Mouse (Mus musculus): ENCODE data around the gene Rnf43.

Gene Rnf43

DNA sequence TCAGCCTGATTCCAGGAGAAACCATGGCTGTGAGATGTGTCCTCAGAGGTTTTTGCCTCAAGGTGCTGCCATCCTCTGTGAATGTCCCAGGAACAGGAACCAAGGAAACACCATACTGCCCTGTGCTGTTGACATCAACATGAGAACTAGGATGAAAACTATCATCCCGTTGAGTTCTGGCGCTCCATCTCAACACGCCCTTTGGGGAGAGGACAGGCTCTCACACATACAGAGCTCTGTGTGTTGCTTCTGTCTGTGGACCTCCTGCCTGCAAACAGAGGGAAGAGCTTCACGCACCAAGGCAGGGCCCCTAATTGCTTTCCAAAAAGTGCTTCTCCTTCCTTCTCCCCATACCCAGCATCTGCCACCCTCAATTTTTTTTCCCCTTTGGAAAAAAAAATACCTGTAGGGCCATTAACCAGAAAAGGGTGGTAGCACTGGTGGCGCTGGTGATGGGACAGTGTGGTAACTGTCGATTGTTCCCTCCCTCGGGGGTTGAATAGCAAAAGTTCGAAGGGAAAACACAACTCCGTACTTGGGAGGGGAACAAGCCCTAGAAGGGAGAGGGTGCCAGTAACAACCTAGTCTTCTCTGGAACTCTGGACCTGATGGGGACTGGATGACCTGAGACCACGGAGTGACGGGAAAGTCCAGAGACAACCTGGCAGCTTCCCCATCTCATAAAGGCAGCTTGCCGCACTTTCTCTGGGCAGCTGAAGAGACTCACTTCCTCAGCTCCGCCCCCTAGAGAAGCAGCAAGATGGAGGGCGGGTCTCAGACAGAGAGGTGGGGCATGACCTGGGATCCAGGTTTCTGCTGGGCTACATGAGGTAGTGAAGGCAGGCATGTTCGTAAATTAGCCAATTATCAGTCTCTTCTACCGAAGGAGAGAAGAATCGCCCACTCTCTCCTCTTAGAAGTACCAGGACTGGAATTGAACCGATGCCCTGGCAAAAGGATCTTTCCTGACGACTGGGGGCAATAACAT lies 85.9 kb downstream of the Rnf43 start:
- DNase-seq, result no peak

DNA sequence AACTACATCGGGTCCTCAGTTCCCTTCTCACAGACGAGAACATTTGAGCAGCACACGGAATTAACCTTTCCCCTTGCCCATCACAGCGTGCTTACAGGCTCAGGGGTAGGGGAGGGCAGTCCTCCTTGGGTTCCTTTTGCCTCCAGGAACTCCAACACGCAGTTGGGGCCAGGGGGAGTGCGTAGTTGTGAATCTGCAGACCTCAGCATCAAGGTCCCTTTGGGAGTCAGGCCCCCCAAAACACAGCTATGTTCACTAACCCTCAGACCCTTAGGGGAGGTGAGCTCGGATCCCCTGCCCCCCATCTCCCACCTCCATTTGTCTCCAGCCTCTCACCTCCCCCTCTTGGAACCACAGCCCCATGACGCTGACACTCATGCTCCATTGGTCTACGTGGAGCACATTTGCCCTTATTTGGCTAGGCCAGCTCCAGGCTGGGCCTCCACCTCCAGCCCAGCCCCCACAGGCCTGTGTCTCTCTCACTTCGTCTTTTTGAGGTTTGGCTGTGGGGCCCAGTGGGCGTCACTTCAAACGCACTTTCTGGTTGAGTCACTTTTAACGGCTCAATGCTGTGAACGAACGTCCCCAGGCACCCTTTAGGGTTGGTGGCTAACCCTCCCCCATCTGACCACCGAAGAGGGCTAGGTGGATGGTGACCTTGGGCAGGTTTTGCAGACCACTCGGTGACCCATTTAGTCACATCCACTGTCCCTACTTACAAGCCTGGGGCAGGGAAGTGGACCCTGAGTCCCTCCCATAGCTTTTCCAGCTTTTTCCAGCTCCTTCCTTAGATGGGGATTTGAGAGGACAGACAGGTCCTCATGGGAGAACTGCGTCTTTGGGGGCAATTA lies 86.9 kb downstream of the Rnf43 start:
- DNase-seq, result no peak

DNA sequence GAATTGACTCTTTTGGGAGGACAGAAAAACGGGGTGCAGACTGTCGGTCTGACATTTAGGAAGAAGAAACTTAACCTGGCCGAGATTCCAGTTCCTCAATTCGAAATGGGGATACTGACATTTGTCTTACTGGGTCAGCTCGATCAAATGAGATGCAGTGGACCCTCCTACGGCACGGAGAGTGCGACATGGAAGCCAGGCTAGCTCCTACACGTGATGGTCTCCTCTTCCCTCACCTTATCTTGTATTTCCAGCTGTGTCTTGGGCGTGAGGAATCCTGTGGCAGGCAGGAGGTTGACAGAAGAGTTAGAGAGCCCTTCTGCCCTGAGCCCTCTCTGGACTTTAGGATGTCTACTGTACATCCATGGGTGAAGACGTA lies 87.5 kb downstream of the Rnf43 start:
- no peak for DNase-seq

DNA sequence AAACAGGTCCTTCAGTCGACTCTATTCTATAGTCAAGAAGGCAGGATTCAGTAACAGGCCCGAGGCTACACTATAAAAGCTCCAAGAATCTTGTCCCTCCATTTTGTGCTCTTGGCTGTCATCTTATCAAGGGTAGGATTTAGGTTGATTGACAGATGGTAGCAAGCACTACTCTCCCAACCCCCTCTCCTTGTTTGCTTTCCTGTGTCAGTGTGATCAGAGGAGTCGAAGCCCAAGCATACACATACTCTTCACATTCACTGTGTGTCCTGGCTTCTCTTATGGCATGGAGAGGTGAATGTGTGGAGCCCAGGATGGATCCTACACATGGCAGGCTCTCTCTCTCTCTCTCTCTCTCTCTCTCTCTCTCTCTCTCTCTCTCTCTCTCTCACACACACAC lies 88.0 kb downstream of the Rnf43 start:
- no peak for DNase-seq

DNA sequence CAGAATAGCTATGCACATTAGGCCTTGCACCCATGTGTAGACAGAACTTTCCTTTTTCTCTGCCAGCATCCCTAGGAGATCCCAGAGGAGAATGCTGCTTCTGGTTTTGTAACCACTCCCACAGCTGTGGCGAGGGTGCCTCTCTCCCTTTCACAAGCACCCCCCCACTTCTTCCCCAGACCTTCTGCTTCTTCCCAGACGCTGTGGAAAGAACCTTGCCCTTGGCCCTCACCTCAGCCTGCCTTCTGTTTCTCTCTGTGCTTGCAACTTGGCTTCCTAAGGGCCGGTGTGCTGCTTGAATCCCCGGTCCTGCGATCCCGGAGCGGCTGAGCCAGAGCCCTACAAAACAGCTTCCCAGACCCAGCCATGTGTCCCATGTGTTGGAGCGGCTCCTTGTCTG lies 88.5 kb downstream of the Rnf43 start:
- DNase-seq, result no peak

DNA sequence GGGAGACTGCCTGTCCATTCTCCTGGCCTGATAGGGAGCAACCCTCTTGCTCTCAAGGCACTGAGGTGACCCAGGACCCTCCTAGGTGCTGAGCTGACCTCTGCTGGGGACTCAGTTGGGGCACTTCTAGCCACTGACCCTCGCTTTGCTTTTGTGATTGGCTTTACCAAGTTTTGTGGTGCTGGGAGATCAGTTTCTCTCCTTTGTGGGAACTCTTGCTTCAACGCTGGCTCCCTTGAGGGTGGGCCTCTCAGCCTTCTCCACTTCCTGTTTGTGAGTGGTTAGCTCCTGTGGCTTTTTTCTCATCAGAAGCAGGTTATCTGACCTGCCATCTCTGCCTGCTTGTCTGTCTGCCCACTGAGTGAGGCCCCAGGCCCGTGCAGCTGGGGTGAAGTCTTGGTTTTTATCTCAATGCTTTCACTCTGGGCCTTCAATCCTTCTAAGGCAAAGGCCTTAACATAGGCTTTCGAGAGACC lies 89.0 kb downstream of the Rnf43 start:
- DNase-seq, result no peak

DNA sequence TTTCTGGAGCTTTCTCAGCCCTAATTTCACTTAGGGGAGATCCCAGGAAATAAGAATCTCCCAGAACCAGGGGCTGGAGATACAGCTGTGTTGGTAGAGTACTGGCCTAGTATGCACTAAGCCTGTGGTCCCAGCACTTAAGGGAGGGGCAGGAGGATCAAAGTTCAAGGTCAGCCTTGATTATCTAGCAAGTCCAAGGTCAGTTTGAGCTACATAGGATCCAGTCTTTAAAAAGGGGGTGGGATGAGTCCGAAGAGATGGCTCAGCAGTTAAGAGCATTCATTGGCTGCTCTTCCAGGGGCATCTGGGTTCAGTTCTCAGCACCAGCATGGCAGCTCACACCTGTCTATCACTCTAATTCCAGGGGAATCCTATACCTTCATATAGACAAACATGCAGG lies 89.8 kb downstream of the Rnf43 start:
- DNase-seq, result no peak

DNA sequence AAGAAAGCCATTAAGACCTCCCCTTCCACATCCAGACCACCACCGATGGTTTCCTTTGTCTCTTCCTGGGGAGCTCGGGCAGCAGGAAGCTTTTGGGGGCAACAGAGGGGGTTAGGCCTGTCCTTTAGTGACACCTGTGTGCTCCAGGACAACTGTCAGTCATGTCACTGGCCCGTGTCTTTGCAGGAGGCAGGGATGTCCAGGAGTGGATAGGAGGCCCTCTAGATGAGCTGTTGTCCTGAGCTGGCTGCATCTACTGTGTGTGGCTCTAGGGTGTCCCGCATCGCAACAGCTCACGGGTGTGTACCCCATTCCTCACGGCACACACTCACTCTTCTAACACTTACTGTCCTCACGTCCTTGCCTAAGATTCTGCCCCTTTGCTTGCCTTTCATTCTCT lies 90.7 kb downstream of the Rnf43 start:
- no peak for DNase-seq

DNA sequence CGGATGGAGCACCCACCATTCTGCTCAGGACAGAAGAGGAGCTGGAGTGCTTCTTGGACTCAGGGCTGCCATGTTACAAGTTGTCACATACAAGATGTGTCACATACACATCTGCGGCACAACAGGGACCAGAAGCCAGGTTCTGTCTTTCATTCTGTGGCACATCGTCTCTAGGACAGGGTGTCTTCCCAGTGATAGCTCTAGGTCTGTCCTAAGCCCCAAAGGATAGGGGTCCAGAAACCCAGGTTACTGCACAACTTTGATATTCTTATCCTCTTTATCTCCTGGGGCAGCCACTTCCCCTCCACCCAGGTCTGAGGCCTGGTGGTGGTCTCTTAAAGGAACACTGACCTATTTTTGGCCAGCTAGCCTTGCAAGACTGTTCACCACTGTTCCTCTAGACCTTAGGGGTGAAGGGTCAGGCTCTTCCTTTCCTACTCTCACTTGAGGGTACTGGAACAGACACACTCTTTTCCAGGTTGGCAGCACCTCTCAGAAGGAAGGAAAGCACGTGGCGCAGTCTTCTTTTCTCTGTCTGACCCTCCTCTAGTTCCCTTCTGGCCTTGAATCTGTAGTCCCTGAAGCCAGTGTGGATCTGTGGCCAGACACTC lies 91.5 kb downstream of the Rnf43 start:
- no peak for DNase-seq

DNA sequence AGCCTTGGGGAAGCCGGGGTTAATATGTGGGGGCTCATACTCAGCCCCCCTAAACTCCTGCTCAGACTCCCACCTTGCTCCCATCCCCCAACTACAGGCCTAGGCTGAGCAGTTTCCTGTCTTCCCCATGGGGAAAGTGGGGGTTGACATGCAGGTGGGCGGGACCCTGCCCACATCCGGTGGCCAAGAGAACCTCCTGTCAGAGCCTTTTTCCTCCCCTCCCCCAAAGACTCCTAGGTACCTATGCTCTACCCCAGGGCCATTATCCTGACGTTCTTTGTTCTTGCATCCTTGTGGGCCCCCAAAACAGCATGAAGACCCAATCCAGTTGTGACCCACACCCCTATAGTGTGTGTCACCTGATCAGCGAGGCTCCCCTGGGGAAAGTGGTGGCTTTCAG lies 92.1 kb downstream of the Rnf43 start:
- DNase-seq, result no peak

DNA sequence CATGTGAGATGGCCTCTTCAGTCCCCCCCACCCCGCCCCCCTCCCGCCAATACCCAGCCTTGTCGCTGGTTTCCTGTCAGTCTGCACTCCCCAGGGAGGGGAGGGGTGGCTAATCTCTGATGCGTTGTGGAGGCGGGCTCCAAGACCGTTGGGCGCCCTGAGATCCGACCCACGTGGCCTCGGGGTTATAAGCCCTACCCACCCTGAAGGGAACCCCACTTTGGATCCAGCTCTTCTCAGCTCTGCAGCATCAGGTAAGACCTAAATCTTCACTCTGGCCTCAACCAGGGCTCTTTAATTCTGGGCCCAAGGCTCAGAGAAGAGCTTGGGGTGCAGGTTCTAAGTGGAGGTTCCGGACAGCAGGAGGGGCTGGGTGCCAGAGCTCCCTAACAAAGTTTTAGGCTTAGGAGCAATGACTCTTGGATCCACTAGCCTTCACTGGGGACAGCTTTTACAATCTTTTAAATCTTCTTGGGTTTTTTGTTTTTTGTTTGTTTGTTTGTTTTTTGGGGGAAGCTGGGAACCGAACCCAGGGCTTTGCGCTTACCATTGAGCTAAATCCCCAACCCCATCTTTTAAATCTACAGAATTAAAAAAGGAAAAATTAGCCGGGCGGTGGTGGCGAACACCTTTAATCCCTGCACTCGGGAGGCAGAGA lies 93.0 kb downstream of the Rnf43 start:
- DNase-seq, result peak in 1 of 2 experiments; percentile 35

DNA sequence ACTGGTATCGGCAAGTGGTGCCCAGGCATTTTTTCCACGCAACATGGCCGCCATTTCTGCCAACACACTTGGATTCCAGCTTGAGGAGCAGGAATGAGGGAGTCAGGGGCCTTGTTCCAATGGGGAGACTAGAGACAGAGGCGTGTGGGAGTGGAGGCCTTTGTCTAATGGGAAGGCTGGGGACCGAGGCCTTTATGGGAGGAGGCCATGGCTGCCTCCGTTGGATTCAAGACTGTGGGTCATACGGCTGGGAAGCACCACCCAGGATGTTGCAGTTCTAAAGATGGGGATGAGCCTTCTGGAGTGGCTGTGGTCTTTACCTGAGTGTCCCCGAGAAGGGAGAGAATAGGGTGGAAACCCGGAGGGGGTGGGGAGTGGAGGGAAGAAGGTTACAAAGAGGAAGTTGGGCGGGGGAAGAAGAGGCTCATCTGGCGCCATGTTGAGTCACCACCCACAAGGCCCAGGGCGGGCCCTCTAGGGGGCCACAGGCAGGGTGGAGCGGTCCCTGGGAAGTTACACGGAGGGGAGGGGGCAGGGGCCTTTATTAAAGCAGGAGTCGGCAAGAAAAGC lies 93.8 kb downstream of the Rnf43 start:
- no peak for DNase-seq

DNA sequence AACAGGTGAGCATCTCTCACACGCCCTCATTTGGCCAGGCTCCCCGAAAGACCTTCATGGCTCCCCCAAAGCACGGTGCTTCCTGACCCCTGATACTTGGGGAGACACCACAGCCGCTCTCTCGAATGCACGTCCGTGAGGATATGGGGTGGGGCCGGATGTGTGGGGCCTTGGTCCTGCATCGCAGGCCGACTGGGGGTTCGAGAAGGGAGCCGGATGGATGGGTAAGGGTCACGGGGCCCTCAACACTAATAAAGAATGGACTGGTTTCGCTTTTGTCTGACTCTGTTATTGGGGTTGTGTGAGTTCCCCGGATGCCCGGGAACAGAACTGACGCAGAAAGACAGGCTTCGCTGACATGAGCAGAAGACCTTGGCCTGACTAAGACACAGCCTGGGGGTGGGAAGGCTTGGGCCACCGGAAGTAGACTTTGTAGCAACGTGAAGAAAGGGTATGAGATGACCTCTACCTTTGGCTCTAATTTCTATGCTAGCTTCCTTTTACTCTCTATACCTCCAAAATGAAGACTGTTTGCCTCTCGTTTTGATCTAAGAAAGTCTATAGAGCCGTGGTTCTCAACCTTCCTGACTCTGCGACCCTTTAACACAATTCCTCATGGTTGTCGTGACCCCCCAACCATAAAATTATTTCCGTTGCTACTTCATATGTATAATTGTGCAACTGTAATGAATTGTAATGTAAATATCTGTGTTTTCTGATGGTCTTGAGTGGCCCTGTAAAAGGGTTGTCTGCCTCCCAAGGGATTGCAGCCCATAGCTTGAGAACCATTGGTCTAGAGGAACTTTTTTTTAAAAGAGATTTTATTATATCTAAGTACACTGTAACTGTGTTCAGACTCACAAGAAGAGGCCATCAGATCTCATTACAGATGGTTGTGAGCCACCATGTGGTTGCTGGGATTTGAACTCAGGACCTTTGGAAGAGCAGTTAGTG lies 94.8 kb downstream of the Rnf43 start:
- no peak for DNase-seq

DNA sequence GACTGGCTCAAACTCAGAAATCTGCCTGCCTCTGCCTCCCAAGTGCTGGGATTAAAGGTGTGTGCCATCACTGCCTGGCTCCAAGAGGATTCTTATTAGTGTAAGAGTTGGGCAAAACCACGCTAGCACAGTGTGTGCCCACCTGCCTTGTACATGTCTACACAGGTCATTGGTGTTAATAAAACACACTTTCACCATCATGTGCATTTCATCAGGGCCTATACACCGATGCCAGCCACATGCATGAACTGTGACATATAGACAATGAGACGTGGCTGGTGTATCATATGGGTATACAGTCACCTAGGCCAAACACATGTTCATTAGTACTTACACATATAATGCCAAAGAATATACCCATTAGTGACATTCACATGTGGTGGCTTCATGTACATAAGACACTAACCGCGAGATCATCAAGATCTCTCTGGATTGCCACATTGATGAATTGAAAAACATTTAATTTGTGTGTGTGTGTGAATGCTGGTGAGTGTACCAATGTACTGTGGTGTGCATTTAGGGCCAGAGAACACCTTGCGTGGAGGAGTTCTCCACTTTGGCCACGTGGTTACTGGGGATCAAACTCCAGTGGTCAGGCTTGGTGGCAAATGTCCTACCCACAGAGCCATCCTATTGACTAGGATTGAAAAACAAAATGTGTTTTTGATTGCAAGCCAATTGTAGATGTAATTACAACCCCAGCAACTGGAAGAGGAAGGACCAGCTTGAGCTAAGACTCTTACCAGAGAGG lies 95.8 kb downstream of the Rnf43 start:
- no peak for DNase-seq

DNA sequence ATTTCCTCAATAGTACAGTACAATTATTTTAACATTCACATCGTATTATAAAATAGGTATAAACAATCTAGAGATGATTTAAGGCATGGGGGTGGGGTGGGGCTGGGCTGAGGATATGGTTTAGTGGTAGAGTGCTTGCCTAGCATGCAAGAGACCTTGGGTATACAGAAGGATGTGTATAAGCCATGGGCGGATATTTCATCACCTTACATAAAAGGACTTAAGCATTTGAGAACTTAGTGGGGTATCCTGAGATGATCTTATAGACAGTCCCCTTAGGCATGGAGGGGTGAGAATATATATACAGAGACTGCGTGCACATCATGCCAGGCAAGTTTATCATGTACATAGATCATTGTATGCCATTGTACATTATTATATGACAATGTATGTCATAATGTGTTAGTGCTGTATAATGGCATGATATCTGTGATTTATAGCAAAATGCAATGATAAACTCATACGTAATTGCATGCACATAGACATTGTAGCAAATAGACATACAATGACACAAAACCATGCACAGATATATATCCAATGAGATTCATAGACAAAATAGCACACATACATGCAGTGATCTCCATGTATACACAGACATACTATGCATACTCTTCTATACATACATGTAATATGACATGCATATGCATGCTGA lies 96.6 kb downstream of the Rnf43 start:
- no peak for DNase-seq

DNA sequence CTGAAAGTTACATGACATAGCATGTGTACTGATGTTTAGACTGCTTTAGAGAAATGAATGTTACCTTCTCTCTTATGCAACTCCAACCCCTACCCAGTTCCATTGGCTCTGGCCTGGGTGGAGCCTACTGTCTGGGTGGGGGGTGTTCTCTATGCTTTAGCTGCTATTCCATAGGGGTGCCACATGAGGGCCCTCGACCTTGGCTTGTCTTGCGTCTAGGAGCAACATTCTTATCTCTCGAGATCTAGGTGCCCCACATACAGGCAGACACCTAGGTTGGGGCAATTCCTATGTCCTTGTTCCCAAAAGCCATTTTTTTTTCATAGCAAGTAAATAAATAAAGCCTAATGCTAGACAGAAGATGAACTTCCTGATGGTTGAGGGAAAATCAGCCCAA lies 97.1 kb downstream of the Rnf43 start:
- peak; percentile 74 to 77 for DNase-seq

DNA sequence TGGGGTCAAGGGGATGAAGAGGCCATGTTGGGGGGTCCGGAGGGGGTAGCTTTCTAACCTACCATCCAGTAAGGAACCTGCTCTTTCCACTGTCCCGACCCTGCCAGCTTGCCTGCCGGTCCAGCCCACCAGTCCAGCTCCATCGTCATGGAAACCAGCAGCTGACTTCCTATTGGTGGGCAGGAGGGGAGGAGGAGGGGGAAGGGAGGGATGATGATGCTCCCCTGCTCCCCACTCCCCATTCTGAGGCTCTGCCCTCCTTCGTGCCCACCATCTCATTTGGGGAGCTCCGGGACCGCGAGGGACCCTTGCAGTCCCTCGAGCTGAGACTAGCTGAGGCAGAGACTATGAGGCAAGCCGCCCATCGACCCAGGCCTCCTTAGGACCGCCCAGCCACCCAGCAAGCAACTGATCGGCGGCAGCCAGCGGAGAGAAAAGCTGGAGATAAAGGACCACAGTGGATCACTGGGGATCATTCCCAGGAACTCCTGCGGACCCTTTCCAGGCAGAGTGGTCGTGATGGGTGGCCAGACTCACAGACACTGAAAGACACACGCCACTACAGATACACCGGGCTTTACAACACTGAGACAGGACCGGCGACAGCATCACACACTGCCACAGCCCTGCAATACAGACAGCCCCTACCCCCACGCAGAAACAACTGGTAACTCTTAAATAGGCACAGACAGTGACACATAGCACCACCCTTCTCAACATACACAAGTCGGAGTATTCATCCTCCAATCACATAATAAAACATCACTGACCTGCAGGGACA lies 98.0 kb downstream of the Rnf43 start, which contains the start of gene Tspoap1:
Gene Tspoap1, plus strand, starts transcription at position 241 of the 781 bp plus-strand sequence.
- peak; percentile 91 to 93 for DNase-seq

DNA sequence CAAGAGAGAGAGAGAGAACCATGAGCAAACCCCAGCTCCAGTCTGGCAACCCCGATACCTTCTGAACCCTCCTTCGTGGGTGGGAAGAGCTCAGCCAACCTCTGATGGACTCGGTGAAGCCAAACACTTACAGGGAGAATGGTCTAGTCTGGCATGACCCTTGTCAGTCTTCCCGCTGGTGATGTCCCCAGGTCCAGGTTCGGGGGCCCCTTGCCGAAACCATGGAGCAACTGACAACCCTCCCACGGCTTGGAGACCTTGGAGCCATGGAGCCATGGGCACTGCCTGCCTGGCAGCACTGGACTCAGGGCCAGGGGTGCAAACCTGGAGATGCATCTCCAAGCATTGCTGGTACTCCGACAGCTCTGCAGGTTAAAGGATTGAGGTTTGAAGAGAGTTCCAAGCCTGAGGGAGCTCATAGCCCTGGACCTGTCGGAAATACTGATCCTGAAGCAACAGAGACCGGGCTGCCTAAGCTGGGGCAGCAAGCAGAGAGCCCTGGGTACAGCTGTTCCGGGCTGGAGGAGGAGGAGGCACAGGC lies 98.7 kb downstream of the Rnf43 start:
- peak; percentile 43 to 46 for DNase-seq

Data from cerebellum, postnatal 10 days (tissue).